Comparison of ENCODE assay signal across 16 mouse cellular contexts in the genomic region with DNA sequence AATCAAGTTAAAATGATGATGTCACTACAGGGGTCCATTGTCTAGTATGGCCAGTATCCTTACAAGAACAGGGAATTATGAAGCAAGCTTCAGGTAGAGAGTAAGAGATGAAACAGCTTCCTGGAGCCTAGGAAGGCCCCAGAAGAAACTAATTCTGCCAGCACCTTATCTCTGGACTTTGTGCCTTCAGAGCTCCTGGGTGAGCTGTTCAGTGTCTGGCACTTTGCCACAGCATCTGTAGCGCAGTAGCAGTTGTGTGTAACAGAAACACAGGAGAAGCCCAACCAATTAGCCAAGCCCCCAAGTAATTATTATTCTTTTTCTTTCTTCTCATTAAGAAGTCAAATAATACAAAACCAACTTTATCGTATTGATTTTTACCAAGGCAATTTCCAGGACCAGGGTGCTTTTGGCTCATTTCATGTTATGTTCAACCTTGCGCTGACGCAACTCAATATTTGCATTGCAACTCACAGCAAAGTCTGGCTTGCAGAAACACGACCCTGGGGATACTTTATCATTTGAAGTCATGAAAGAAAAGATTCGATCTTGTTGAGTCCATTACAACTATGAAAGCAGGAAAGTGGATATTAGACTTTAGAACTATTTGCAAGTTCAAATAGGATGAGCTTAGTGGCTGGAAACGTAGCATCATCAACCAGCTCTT.
"Had no signal": no experiment of that assay in that cellular context is flagged by ENCODE, and none has a peak within 500 bp of the region (broad histone marks: within the 10 kb centered on the region; RNA-seq: fewer than 3 reads in every experiment).

No protein-coding gene starts in this region.

- H3K4me3 ChIP-seq: left cerebral cortex, adult 2 months; limb, embryonic 10.5 days; liver, embryonic 15.5 days; lung, embryonic 15.5 days; midbrain, embryonic 13.5 days; myocyte; neural tube, embryonic 15.5 days had no signal

- H3K27me3 ChIP-seq: liver, embryonic 15.5 days; lung, embryonic 15.5 days; midbrain, embryonic 13.5 days; neural tube, embryonic 15.5 days had no signal

- H3K36me3 ChIP-seq: limb, embryonic 10.5 days; liver, embryonic 15.5 days; lung, embryonic 15.5 days; midbrain, embryonic 13.5 days; neural tube, embryonic 15.5 days had no signal

- DNase-seq: kidney, adult 11 months; kidney, adult 9 months; kidney, postnatal 4 days; right cerebral cortex, adult 18-20 months; right cerebral cortex, postnatal 25 days; thymus, adult 2 months; thymus, postnatal 25 days had no signal

- H3K9ac ChIP-seq: liver, embryonic 15.5 days; lung, embryonic 15.5 days; midbrain, embryonic 13.5 days; neural tube, embryonic 15.5 days had no signal

- ATAC-seq: hindbrain, postnatal 0 days; midbrain, embryonic 13.5 days had no signal

- H3K4me2 ChIP-seq: liver, embryonic 15.5 days; lung, embryonic 15.5 days; midbrain, embryonic 13.5 days; neural tube, embryonic 15.5 days had no signal

- H3K4me1 ChIP-seq: limb, embryonic 10.5 days; liver, embryonic 15.5 days; lung, embryonic 15.5 days had no signal

- H3K27ac ChIP-seq: hindbrain, postnatal 0 days; kidney, postnatal 0 days; left cerebral cortex, adult 2 months; limb, embryonic 10.5 days; liver, embryonic 15.5 days; lung, embryonic 15.5 days; midbrain, embryonic 13.5 days; neural tube, embryonic 15.5 days had no signal

- H3K9me3 ChIP-seq: limb, embryonic 10.5 days; liver, embryonic 15.5 days; lung, embryonic 15.5 days; midbrain, embryonic 13.5 days; neural tube, embryonic 15.5 days had no signal
